Comparison of ENCODE assay signal across 10 mouse cellular contexts in the genomic region with DNA sequence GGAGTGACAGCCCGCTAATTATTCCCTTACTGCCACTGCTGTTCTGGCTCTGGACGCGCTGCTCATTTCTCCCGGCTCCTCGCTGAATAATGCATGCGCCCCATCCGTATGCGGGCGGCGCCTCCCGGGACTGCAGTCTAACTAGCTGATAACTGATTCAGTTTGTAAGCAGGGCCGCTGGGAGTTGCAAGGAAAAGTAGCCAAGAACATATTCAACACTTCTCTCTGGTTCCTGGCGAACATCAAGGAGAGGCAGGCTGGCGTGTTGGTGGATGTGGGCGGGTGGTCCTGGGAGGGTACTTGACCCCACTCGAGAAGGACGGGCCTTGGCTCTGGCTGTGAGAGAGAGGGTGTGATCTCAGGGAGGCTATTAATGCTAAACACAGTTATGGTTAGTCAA. TPM values are rescaled to one million over a fixed set of nuclear protein-coding genes. Genes with fewer than 3 reads are reported as not detected.
A peak's percentile ranks its signal among the peaks of the same experiment; 100 is the strongest.
DNase-seq lines count a peak whose midpoint lies in the region; ATAC-seq lines count a peak whose summit lies in the region.
"Had no signal": no experiment of that assay in that cellular context is flagged by ENCODE, and none has a peak within 500 bp of the region (broad histone marks: within the 10 kb centered on the region; RNA-seq: fewer than 3 reads in every experiment).

No protein-coding gene starts in this region.

- ATAC-seq in cerebellum, adult (ENCODE audit: insufficient number of reproducible peaks, low FRiP score, low TSS enrichment): no peak
- peak; percentile 90 for ATAC-seq in forebrain, embryonic 13.5 days
- ATAC-seq in heart, embryonic 15.5 days (replicated peaks; ENCODE audit: insufficient number of reproducible peaks, insufficient read depth, low FRiP score, low read depth): peak; percentile 62
- no peak for ATAC-seq in limb, embryonic 15.5 days (ENCODE audit: insufficient number of reproducible peaks, low FRiP score, low TSS enrichment, low read depth)
- ATAC-seq in megakaryocyte, adult 5-6 weeks (ENCODE audit: poor library complexity, severe bottlenecking): no peak

- 2% methylated on average over 17 of the region's 17 CpGs for WGBS in forebrain, embryonic 13.5 days
- WGBS in heart, embryonic 15.5 days: 7% methylated on average over 17 of the region's 17 CpGs
- WGBS in limb, embryonic 15.5 days: 11% methylated on average over 17 of the region's 17 CpGs

- H3K27ac ChIP-seq in forebrain, embryonic 13.5 days: peak overlapping the region; percentile 96
- peak overlapping the region; percentile 68 for H3K27ac ChIP-seq in heart, embryonic 15.5 days
- H3K27ac ChIP-seq in limb, embryonic 15.5 days: no peak overlapping the region

- no peaks in the 10 kb centered on the region; the same call in 1 of the 2 replicates for H3K27me3 ChIP-seq in forebrain, embryonic 13.5 days
- peaks cover 11% of the 10 kb centered on the region; the same call in 1 of the 2 replicates for H3K27me3 ChIP-seq in heart, embryonic 15.5 days
- H3K27me3 ChIP-seq in limb, embryonic 15.5 days: peaks cover 26% of the 10 kb centered on the region

- DNase-seq in cerebellum, adult 9-11 months: peak; percentile 17
- DNase-seq in kidney, postnatal 25 days: peak; percentile 41 to 54
- DNase-seq in retina, postnatal 1 day: peak; percentile 70

- no peaks in the 10 kb centered on the region for H3K9me3 ChIP-seq in forebrain, embryonic 13.5 days (replicated peaks)
- H3K9me3 ChIP-seq in heart, embryonic 15.5 days (replicated peaks): no peaks in the 10 kb centered on the region
- H3K9me3 ChIP-seq in limb, embryonic 15.5 days: no peaks in the 10 kb centered on the region

- H3K4me2 ChIP-seq in forebrain, embryonic 13.5 days: peak overlapping the region; percentile 60
- H3K4me2 ChIP-seq in heart, embryonic 15.5 days: peak overlapping the region; percentile 76
- H3K4me2 ChIP-seq in limb, embryonic 15.5 days: peak overlapping the region; percentile 37; the same call in 1 of the 2 replicates

- H3K36me3 ChIP-seq in forebrain, embryonic 13.5 days (ENCODE audit: poor library complexity, severe bottlenecking): no peaks in the 10 kb centered on the region
- no peaks in the 10 kb centered on the region for H3K36me3 ChIP-seq in heart, embryonic 15.5 days
- H3K36me3 ChIP-seq in limb, embryonic 15.5 days: no peaks in the 10 kb centered on the region

- no peak overlapping the region for H3K4me3 ChIP-seq in forebrain, embryonic 13.5 days
- peak overlapping the region; percentile 42 for H3K4me3 ChIP-seq in heart, embryonic 15.5 days
- peak overlapping the region; percentile 18; the same call in 1 of the 2 replicates for H3K4me3 ChIP-seq in limb, embryonic 15.5 days

- peaks cover 53% of the 10 kb centered on the region for H3K4me1 ChIP-seq in forebrain, embryonic 13.5 days
- peaks cover 27% of the 10 kb centered on the region for H3K4me1 ChIP-seq in heart, embryonic 15.5 days (replicated peaks)
- H3K4me1 ChIP-seq in limb, embryonic 15.5 days: peaks cover 15% of the 10 kb centered on the region

- peak overlapping the region; percentile 61; the same call in 1 of the 2 replicates for H3K9ac ChIP-seq in forebrain, embryonic 13.5 days
- 0 out of 2 replicates have a peak overlapping the region, but pooled peaks have one; percentile 33 for H3K9ac ChIP-seq in heart, embryonic 15.5 days
- no peak overlapping the region for H3K9ac ChIP-seq in limb, embryonic 15.5 days

RNA-seq across cellular contexts. Expression of a gene that starts 28.4 kb away (rescaled TPM):
- not detected in 2 replicates for polyA plus RNA-seq in forebrain, embryonic 13.5 days (2015; fragmentation: Nextera tagmentation; extraction: Ambion mirVana)
- polyA plus RNA-seq in heart, embryonic 15.5 days (2015; fragmentation: Nextera tagmentation; extraction: Ambion mirVana): not detected in 2 replicates
- polyA plus RNA-seq in limb, embryonic 15.5 days (2015; fragmentation: Nextera tagmentation; extraction: Ambion mirVana): not detected in 2 replicates
- not detected in 2 replicates for total RNA-seq in megakaryocyte, adult 5-6 weeks (2015)
- total RNA-seq in megakaryocyte, adult 5-6 weeks (2017): not detected in 2 replicates
- polyA plus RNA-seq: C2C12; spleen, adult 2 months had no signal

Comparison
In these comparisons a context has a peak if more than half of its experiments do, and no peak if none do; other contexts are left out.
1. DNase-seq: peak in every context shown above with its lines; median percentile 70 in retina, postnatal 1 day; 48 in kidney, postnatal 25 days; 17 in cerebellum, adult 9-11 months.
2. ATAC-seq: peak in forebrain, embryonic 13.5 days (single experiment) and heart, embryonic 15.5 days (single experiment); none in cerebellum, adult (single experiment), limb, embryonic 15.5 days (single experiment) and megakaryocyte, adult 5-6 weeks (single experiment).
3. Peak in every context shown above with its lines, with median percentiles within 50 percentile points of each other: H3K4me2 ChIP-seq.